Mouse (Mus musculus) heart, embryonic 14.5 days (tissue): ENCODE data around the gene Usp25. TPM values are rescaled to one million over a fixed set of nuclear protein-coding genes. Genes with fewer than 3 reads are reported as not detected.

Experiments used
- ATAC-seq: fragments of 200-750 bp; cut with Nextera tagmentation; 2 replicates; pipeline ENCODE4 v1.8.0; 2017; ENCODE audit warnings: low read depth, moderate TSS enrichment; ENCODE audit not compliant: insufficient number of reproducible peaks, insufficient read depth, low FRiP score
- H3K27ac ChIP-seq, 2 experiments: fragments of 200-500 bp in 1 of 2; fragments of 300-500 bp in 1 of 2; sonication (generic) in 1 of 2; replicated peaks in 1 of 2; 2 replicates each; pipeline ENCODE4 v1.5.1; 2012 to 2014; ENCODE audit warnings: low read depth in 2 of 2, low read length in 2 of 2, control low read depth in 1 of 2, mild to moderate bottlenecking in 1 of 2, mixed read lengths in 1 of 2; ENCODE audit not compliant: control insufficient read depth in 1 of 2, insufficient read depth in 1 of 2
- H3K27me3 ChIP-seq: fragments of 300-500 bp; sonication (generic); 2 replicates; pipeline ENCODE4 v1.6.1; 2014; ENCODE audit warnings: mild to moderate bottlenecking, low read length, control low read depth; ENCODE audit not compliant: control insufficient read depth, insufficient read depth
- H3K36me3 ChIP-seq: fragments of 300-500 bp; sonication (generic); 2 replicates; pipeline ENCODE4 v1.6.1; 2014; ENCODE audit warnings: mild to moderate bottlenecking, control low read depth, low read length, mixed read lengths; ENCODE audit not compliant: control insufficient read depth, insufficient read depth
- H3K4me1 ChIP-seq, 2 experiments: fragments of 200-500 bp in 1 of 2; fragments of 300-500 bp in 1 of 2; sonication (generic) in 1 of 2; 2 replicates each; pipeline ENCODE4 v1.6.1; 2012 to 2014; ENCODE audit warnings: low read length in 2 of 2, control low read depth in 1 of 2, mixed read lengths in 1 of 2; ENCODE audit not compliant: control insufficient read depth in 2 of 2, insufficient read depth in 2 of 2
- H3K4me2 ChIP-seq: fragments of 300-500 bp; sonication (generic); 2 replicates; pipeline ENCODE4 v1.6.1; 2014; ENCODE audit warnings: mild to moderate bottlenecking, low read length
- H3K4me3 ChIP-seq, 2 experiments: fragments of 200-500 bp in 1 of 2; fragments of 300-500 bp in 1 of 2; sonication (generic) in 1 of 2; 2 replicates each; pipeline ENCODE4 v1.5.1; 2012 to 2014; ENCODE audit warnings: low read length in 2 of 2, mild to moderate bottlenecking in 2 of 2, control low read depth in 1 of 2, low read depth in 1 of 2, moderate library complexity in 1 of 2; ENCODE audit not compliant: control insufficient read depth in 1 of 2, insufficient read depth in 1 of 2
- H3K9ac ChIP-seq: fragments of 300-500 bp; sonication (generic); 2 replicates; pipeline ENCODE4 v1.6.1; 2014; ENCODE audit warnings: mild to moderate bottlenecking, low read length
- H3K9me3 ChIP-seq: fragments of 300-500 bp; sonication (generic); 2 replicates; pipeline ENCODE4 v1.6.1; 2016; ENCODE audit warnings: low read length, control low read depth; ENCODE audit not compliant: control insufficient read depth
- WGBS: fragments of 180-500 bp; shearing (Covaris S2); extraction: QIAGEN DNeasy Blood & Tissue Kit; methylation state at CpG from one replicate; pipeline ENCODE4 v1.1.7; 2014; 5-methylcytosine and 5-hydroxymethylcytosine counted together
- polyA plus RNA-seq: library from polyadenylated mRNA; unstranded; fragments of >200 nt; fragmentation: Nextera tagmentation; extraction: Ambion mirVana; gene quantifications from 2 replicates; pipeline ENCODE4 v1.2.1, GENCODE M21; 2014

The Usp25 gene
- polyA plus RNA-seq, 1 experiment from 2014 or later, result 32.5 TPM

GRCm38 (mm10) chr16:77076954-77077735 lies 63.6 kb downstream of the Usp25 start:
- H3K4me2 ChIP-seq, result no peak overlapping the region
- no peak overlapping the region for H3K4me3 ChIP-seq
- H3K27ac ChIP-seq, result no peak overlapping the region
- ATAC-seq, result no peak
- peaks cover 73% of the 10 kb centered on the region for H3K36me3 ChIP-seq
- no peaks in the 10 kb centered on the region for H3K27me3 ChIP-seq
- H3K9me3 ChIP-seq, result no peaks in the 10 kb centered on the region
- peaks cover 2 to 3% of the 10 kb centered on the region in 2 experiments; a peak in 2 of 4 replicates for H3K4me1 ChIP-seq
- H3K9ac ChIP-seq, result peak overlapping the region; percentile 30; the same call in 1 of the 2 replicates
- WGBS, result 50% methylated on average over 15 of the region's 15 CpGs

GRCm38 (mm10) chr16:77077736-77078005 lies 64.2 kb downstream of the Usp25 start:
- no peak overlapping the region for H3K4me2 ChIP-seq
- no peak overlapping the region for H3K27ac ChIP-seq
- H3K9me3 ChIP-seq, result no peaks in the 10 kb centered on the region
- peaks cover 2 to 3% of the 10 kb centered on the region in 2 experiments; a peak in 2 of 4 replicates for H3K4me1 ChIP-seq
- no peaks in the 10 kb centered on the region for H3K27me3 ChIP-seq
- H3K4me3 ChIP-seq, result no peak overlapping the region
- 89% methylated on average over 2 of the region's 2 CpGs for WGBS
- no peak for ATAC-seq
- H3K36me3 ChIP-seq, result peaks cover 73% of the 10 kb centered on the region
- no peak overlapping the region for H3K9ac ChIP-seq

GRCm38 (mm10) chr16:77084071-77084470 lies 70.6 kb downstream of the Usp25 start:
- Histone ChIP-seq H3K9ac (no peak overlapping the region), H3K9me3 (no peaks in the 10 kb centered on the region), H3K27ac (no peak overlapping the region), H3K36me3 (peaks cover 80% of the 10 kb centered on the region), H3K4me3 (no peak overlapping the region), H3K4me1 (no peaks in the 10 kb centered on the region), H3K27me3 (no peaks in the 10 kb centered on the region), H3K4me2 (no peak overlapping the region)
- ATAC-seq, result no peak
- WGBS, result 74% methylated on average over 2 of the region's 2 CpGs

GRCm38 (mm10) chr16:77089806-77090205 lies 76.3 kb downstream of the Usp25 start:
- Histone ChIP-seq H3K27ac (no peak overlapping the region), H3K4me3 (no peak overlapping the region), H3K36me3 (peaks cover 72% of the 10 kb centered on the region), H3K4me1 (no peaks in the 10 kb centered on the region), H3K9me3 (no peaks in the 10 kb centered on the region), H3K9ac (no peak overlapping the region), H3K27me3 (no peaks in the 10 kb centered on the region), H3K4me2 (no peak overlapping the region)
- ATAC-seq, result no peak
- WGBS, result 85% methylated on average over 3 of the region's 3 CpGs

- no peak for ATAC-seq
- Histone ChIP-seq H3K9ac (no peak overlapping the region), H3K36me3 (peaks cover 60% of the 10 kb centered on the region), H3K4me2 (no peak overlapping the region), H3K27ac (no peak overlapping the region), H3K9me3 (no peaks in the 10 kb centered on the region), H3K4me1 (no peaks in the 10 kb centered on the region), H3K4me3 (no peak overlapping the region), H3K27me3 (no peaks in the 10 kb centered on the region)
- 67% methylated on average over 9 of the region's 9 CpGs for WGBS
These were observed 80.0 kb downstream of the Usp25 start for GRCm38 (mm10) chr16:77093526-77093925.

GRCm38 (mm10) chr16:77095017-77095551 lies 81.6 kb downstream of the Usp25 start:
- Histone ChIP-seq H3K4me1 (no peaks in the 10 kb centered on the region), H3K9me3 (no peaks in the 10 kb centered on the region), H3K36me3 (peaks cover 62% of the 10 kb centered on the region), H3K4me2 (no peak overlapping the region), H3K4me3 (no peak overlapping the region), H3K27ac (no peak overlapping the region), H3K27me3 (no peaks in the 10 kb centered on the region), H3K9ac (no peak overlapping the region)
- ATAC-seq, result no peak
- WGBS, result 79% methylated on average over 7 of the region's 7 CpGs

GRCm38 (mm10) chr16:77099018-77099869 lies 85.7 kb downstream of the Usp25 start:
- Histone ChIP-seq H3K4me1 (no peaks in the 10 kb centered on the region), H3K9ac (no peak overlapping the region), H3K27me3 (no peaks in the 10 kb centered on the region), H3K9me3 (no peaks in the 10 kb centered on the region), H3K4me3 (no peak overlapping the region), H3K27ac (no peak overlapping the region), H3K4me2 (no peak overlapping the region), H3K36me3 (peaks cover 56% of the 10 kb centered on the region)
- no peak for ATAC-seq
- WGBS, result 73% methylated on average over 8 of the region's 8 CpGs
